8 mouse cellular contexts compared by ENCODE assay signal in genomic region chr9:46282631-46283436, GRCm38 (mm10). TPM values are rescaled to one million over a fixed set of nuclear protein-coding genes. Genes with fewer than 3 reads are reported as not detected.
DNase-seq lines count a peak whose midpoint lies in the region; ATAC-seq and TF ChIP-seq lines count a peak whose summit lies in the region.

TSS of gene Bud13 (plus strand) at chr9:46283008.

- under 1% methylated on average over 55 of the region's 55 CpGs for WGBS in forebrain, embryonic 16.5 days
- under 1% methylated on average over 55 of the region's 55 CpGs for WGBS in lung, embryonic 14.5 days
- WGBS in olfactory bulb, adult 2 months = under 1% methylated on average over 55 of the region's 55 CpGs
- under 1% methylated on average over 54 of the region's 55 CpGs for WGBS in thymus, adult 2 months

- intact Hi-C loops in heart, postnatal 36 days (cut with DNase I) = loop anchor here (1.0 kb wide), 1 partner anchor 10 kb away; the partner anchor contains the start of gene Zpr1

- TF ChIP-seq CTCF in G1E (IDR thresholded peaks at IDR 0.05; ENCODE audit: low read depth, low read length) = peak; percentile 28; the same call in 1 of the 2 replicates
- peak; percentile 75 for TF ChIP-seq CTCF in layer of hippocampus, adult 2 months (conservative IDR thresholded peaks at IDR 0.05)
- TF ChIP-seq CTCF in lung, embryonic 14.5 days (IDR thresholded peaks at IDR 0.05; ENCODE audit: low read depth) = peak; percentile 84
- no peak for TF ChIP-seq CTCF in olfactory bulb, adult 2 months (IDR thresholded peaks at IDR 0.05; ENCODE audit: insufficient read depth, low read depth, low read length)
- peak; percentile 78; the same call in 1 of the 2 replicates for TF ChIP-seq CTCF in thymus, adult 2 months (IDR thresholded peaks at IDR 0.05; ENCODE audit: borderline replicate concordance, control insufficient read depth, extremely low read depth, insufficient read depth, low read length, poor library complexity)

- peak within 1 kb of the TSS; percentile 81 for H3K4me2 ChIP-seq in forebrain, embryonic 16.5 days (ENCODE audit: low read length)
- peak within 1 kb of the TSS; percentile 75 for H3K4me2 ChIP-seq in lung, embryonic 14.5 days

- peak; percentile 89 for DNase-seq in G1E (ENCODE audit: low spot score)
- DNase-seq in cerebellum, adult 18-20 months = peak; percentile 90 to 92
- peak; percentile 98 to 99 for DNase-seq in heart, postnatal 36 days
- peak; percentile 89 to 96 for DNase-seq in layer of hippocampus, adult 2 months (ENCODE audit: low spot score in 2 of 2)
- DNase-seq in lung, embryonic 14.5 days = peak; percentile 97
- peak; percentile 98 for DNase-seq in thymus, adult 2 months

- peak within 1 kb of the TSS; percentile 92 for H3K9ac ChIP-seq in forebrain, embryonic 16.5 days (replicated peaks; ENCODE audit: low read depth, low read length)
- H3K9ac ChIP-seq in lung, embryonic 14.5 days = peak within 1 kb of the TSS; percentile 87

- H3K27me3 ChIP-seq in G1E (ENCODE audit: insufficient read depth, low read length) = no peaks in the 10 kb centered on the region
- H3K27me3 ChIP-seq in forebrain, embryonic 16.5 days (replicated peaks; ENCODE audit: control insufficient read depth, insufficient read depth, low read length) = no peaks in the 10 kb centered on the region
- H3K27me3 ChIP-seq in lung, embryonic 14.5 days (ENCODE audit: insufficient read depth, low read length) = no peaks in the 10 kb centered on the region
- no peaks in the 10 kb centered on the region for H3K27me3 ChIP-seq in thymus, adult 2 months (ENCODE audit: control insufficient read depth, insufficient read depth, low read length)

- peak; percentile 75 for TF ChIP-seq POLR2A in olfactory bulb, adult 2 months (IDR thresholded peaks at IDR 0.05; ENCODE audit: insufficient read depth, low read depth, low read length)
- TF ChIP-seq POLR2A in thymus, adult 2 months (IDR thresholded peaks at IDR 0.05; ENCODE audit: control insufficient read depth, extremely low read depth, insufficient read depth, low read length, poor library complexity) = peak; percentile 69; the same call in 1 of the 2 replicates

- H3K4me3 ChIP-seq in G1E (ENCODE audit: low read depth, low read length) = peak within 1 kb of the TSS; percentile 92
- peak within 1 kb of the TSS; percentile 94 for H3K4me3 ChIP-seq in forebrain, embryonic 16.5 days (replicated peaks; ENCODE audit: low read length)
- peak within 1 kb of the TSS; percentile 84 for H3K4me3 ChIP-seq in layer of hippocampus, adult 2 months
- H3K4me3 ChIP-seq in lung, embryonic 14.5 days (ENCODE audit: low read depth, low read length) = peak within 1 kb of the TSS; percentile 95
- peak within 1 kb of the TSS; percentile 73 for H3K4me3 ChIP-seq in olfactory bulb, adult 2 months (ENCODE audit: insufficient read depth, low read depth, low read length)
- peak within 1 kb of the TSS; percentile 66 for H3K4me3 ChIP-seq in thymus, adult 2 months (ENCODE audit: control insufficient read depth, insufficient read depth, low read length)

- no peaks in the 10 kb centered on the region for H3K9me3 ChIP-seq in G1E (replicated peaks)
- H3K9me3 ChIP-seq in forebrain, embryonic 16.5 days (ENCODE audit: control insufficient read depth, low read length) = no peaks in the 10 kb centered on the region
- H3K9me3 ChIP-seq in lung, embryonic 14.5 days (ENCODE audit: low read depth, low read length) = no peaks in the 10 kb centered on the region

- peak within 1 kb of the TSS; percentile 73 for H3K27ac ChIP-seq in forebrain, embryonic 16.5 days (ENCODE audit: low read length)
- peak within 1 kb of the TSS; percentile 89 for H3K27ac ChIP-seq in layer of hippocampus, adult 2 months
- H3K27ac ChIP-seq in lung, embryonic 14.5 days (ENCODE audit: low read depth) = peak within 1 kb of the TSS; percentile 89
- no peak within 1 kb of the TSS for H3K27ac ChIP-seq in olfactory bulb, adult 2 months (ENCODE audit: insufficient read depth, low read depth, low read length)
- H3K27ac ChIP-seq in thymus, adult 2 months (ENCODE audit: control insufficient read depth, insufficient read depth, low read length) = peak within 1 kb of the TSS; percentile 39; the same call in 1 of the 2 replicates

- peaks cover 66% of the 10 kb centered on the region for H3K36me3 ChIP-seq in G1E (replicated peaks)
- H3K36me3 ChIP-seq in forebrain, embryonic 16.5 days (ENCODE audit: control insufficient read depth, insufficient read depth) = peaks cover 37% of the 10 kb centered on the region
- H3K36me3 ChIP-seq in lung, embryonic 14.5 days (ENCODE audit: insufficient read depth) = peaks cover 57% of the 10 kb centered on the region
- peaks cover 25% of the 10 kb centered on the region for H3K36me3 ChIP-seq in thymus, adult 2 months (ENCODE audit: control insufficient read depth, insufficient read depth, low read length)

- peaks cover 27% of the 10 kb centered on the region for H3K4me1 ChIP-seq in G1E (ENCODE audit: insufficient read depth, low read depth, low read length)
- H3K4me1 ChIP-seq in forebrain, embryonic 16.5 days (replicated peaks; ENCODE audit: control insufficient read depth, insufficient read depth, low read length) = peaks cover 9% of the 10 kb centered on the region
- H3K4me1 ChIP-seq in lung, embryonic 14.5 days (ENCODE audit: insufficient read depth) = 0 out of 2 replicates have a peak, but pooled peaks cover 4% of the 10 kb centered on the region
- no peaks in the 10 kb centered on the region for H3K4me1 ChIP-seq in olfactory bulb, adult 2 months (ENCODE audit: control insufficient read depth, insufficient read depth, low read length)
- no peaks in the 10 kb centered on the region for H3K4me1 ChIP-seq in thymus, adult 2 months (replicated peaks; ENCODE audit: control insufficient read depth, insufficient read depth, low read length)

- peak; percentile 86 for ATAC-seq in G1E (ENCODE audit: extremely low read depth, insufficient number of reproducible peaks, low FRiP score, poor library complexity, severe bottlenecking)
- peak; percentile 93 for ATAC-seq in forebrain, embryonic 16.5 days
- ATAC-seq in lung, embryonic 14.5 days (ENCODE audit: insufficient read depth) = peak; percentile 95

RNA-seq across cellular contexts. Expression of gene Bud13, which starts in this region (rescaled TPM):
- 22.6 and 27.6 TPM in 2 replicates for total RNA-seq in G1E (2014; fragmentation: Nextera tagmentation)
- total RNA-seq in G1E (2017) = 18.2 and 19.8 TPM in 2 replicates
- polyA plus RNA-seq in G1E (2012) = 20.1 and 23.4 TPM in 2 replicates
- polyA plus RNA-seq in forebrain, embryonic 16.5 days (2015; fragmentation: Nextera tagmentation; extraction: Ambion mirVana) = 17.9 and 19.9 TPM in 2 replicates
- total RNA-seq in heart, postnatal 36 days (2021) = 1 to 10 TPM; 7.5 to 9.1 TPM
- total RNA-seq in layer of hippocampus, adult 2 months (2021) = 10 to 100 TPM; 13.5 to 14.4 TPM
- 27.1 and 27.6 TPM in 2 replicates for polyA plus RNA-seq in lung, embryonic 14.5 days (2014; fragmentation: Nextera tagmentation; extraction: Ambion mirVana)
- not detected in 2 replicates for polyA plus RNA-seq in olfactory bulb, adult 2 months (2012; ENCODE audit: insufficient read depth, insufficient read length, low replicate concordance, missing spikeins)
- 19.9 and 22.7 TPM in 2 replicates for polyA plus RNA-seq in thymus, adult 2 months (2012; rRNA removed)

Comparison
In these comparisons a context has a peak if more than half of its experiments do, and no peak if none do; other contexts are left out.
1. RNA of gene Bud13 (polyA plus RNA-seq): 27.1 to 27.6 TPM in lung, embryonic 14.5 days, 20.1 to 23.4 TPM in G1E, 19.9 to 22.7 TPM in thymus, adult 2 months and 17.9 to 19.9 TPM in forebrain, embryonic 16.5 days; not detected in olfactory bulb, adult 2 months; every median in the first group is over 10 times any median in the second.
2. Peak in every context shown above with its lines, with median percentiles within 50 percentile points of each other: ATAC-seq, DNase-seq and H3K4me3 ChIP-seq.